Mouse (Mus musculus) limb, embryonic 11.5 days (tissue): ENCODE measurements around the gene Kank2. TPM values are rescaled to one million over a fixed set of nuclear protein-coding genes. Genes with fewer than 3 reads are reported as not detected.
A peak's percentile ranks its signal among the peaks of the same experiment; 100 is the strongest.
"Not testable (repeated sequence)": the region's sequence is repeated elsewhere in the genome, so short reads cannot be mapped to it uniquely, and the experiment has no call there.

ENCODE experiments used
- ATAC-seq: fragments of 200-750 bp; cut with Nextera tagmentation; 2 replicates; pipeline ENCODE4 v1.8.0; 2017; ENCODE audit warnings: low read depth; ENCODE audit not compliant: insufficient number of reproducible peaks, low FRiP score, low TSS enrichment
- DNase-seq: peaks from one replicate; pipeline ENCODE4 v3.0.0-alpha.2; 2015; ENCODE audit warnings: low spot score
- H3K27ac ChIP-seq: fragments of 300-500 bp; sonication (generic); replicated peaks from 2 replicates; pipeline ENCODE4 v1.5.1; 2014; ENCODE audit warnings: low read depth, mild to moderate bottlenecking, low read length
- H3K27me3 ChIP-seq: fragments of 300-500 bp; sonication (generic); 2 replicates; pipeline ENCODE4 v1.6.1; 2014; ENCODE audit warnings: mild to moderate bottlenecking, low read length, mixed read lengths; ENCODE audit not compliant: control insufficient read depth, insufficient read depth
- H3K36me3 ChIP-seq: fragments of 300-500 bp; sonication (generic); 2 replicates; pipeline ENCODE4 v1.6.1; 2014; ENCODE audit warnings: mild to moderate bottlenecking, low read length, moderate library complexity, mixed read lengths; ENCODE audit not compliant: control insufficient read depth, insufficient read depth
- H3K4me1 ChIP-seq: fragments of 300-500 bp; sonication (generic); 2 replicates; pipeline ENCODE4 v1.6.1; 2014; ENCODE audit warnings: low read length, mixed read lengths; ENCODE audit not compliant: control insufficient read depth, insufficient read depth
- H3K4me2 ChIP-seq: fragments of 300-500 bp; sonication (generic); 2 replicates; pipeline ENCODE4 v1.6.1; 2014; ENCODE audit warnings: low read depth, mild to moderate bottlenecking, moderate library complexity; ENCODE audit not compliant: severe bottlenecking
- H3K4me3 ChIP-seq: fragments of 300-500 bp; sonication (generic); 2 replicates; pipeline ENCODE4 v1.5.1; 2014; ENCODE audit warnings: low read depth, low read length
- H3K9ac ChIP-seq: fragments of 300-500 bp; sonication (generic); 2 replicates; pipeline ENCODE4 v1.6.1; 2014; ENCODE audit warnings: mild to moderate bottlenecking, low read length
- H3K9me3 ChIP-seq: fragments of 300-500 bp; sonication (generic); 2 replicates; pipeline ENCODE4 v1.6.1; 2016; ENCODE audit warnings: low read length; ENCODE audit not compliant: control insufficient read depth
- WGBS: fragments of 180-500 bp; shearing (Covaris S2); extraction: QIAGEN DNeasy Blood & Tissue Kit; methylation state at CpG from one replicate; pipeline ENCODE4 v1.1.7; 2014; 5-methylcytosine and 5-hydroxymethylcytosine counted together
- polyA plus RNA-seq: library from polyadenylated mRNA; unstranded; fragments of >200 nt; fragmentation: Nextera tagmentation; extraction: Ambion mirVana; gene quantifications from 2 replicates; pipeline ENCODE4 v1.2.1, GENCODE M21; 2014

The Kank2 gene
- polyA plus RNA-seq, 1 experiment from 2014 or later = 11.6 TPM

DNA sequence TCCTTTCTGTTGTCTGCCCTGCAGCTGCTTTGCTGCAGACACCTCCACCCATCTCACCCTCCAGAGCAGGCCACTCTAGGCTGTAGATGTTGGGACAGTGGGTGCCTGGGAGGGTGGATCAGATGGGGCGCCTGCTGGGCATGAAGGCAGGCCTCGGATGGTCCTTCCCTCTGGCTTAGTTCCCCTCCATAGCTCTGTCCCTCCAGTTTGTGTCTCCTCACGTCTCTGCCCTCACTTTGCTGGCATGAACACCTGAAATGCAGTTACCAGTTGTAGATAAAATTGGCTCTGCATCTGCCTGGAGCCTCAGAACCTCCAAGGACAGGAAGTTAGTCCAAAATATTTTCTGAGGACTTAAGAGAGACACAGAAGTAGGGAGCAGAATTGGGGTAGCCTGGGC lies 1.6 kb downstream of the Kank2 start:
- no peak for DNase-seq
- ATAC-seq = no peak
- H3K27ac ChIP-seq = peak overlapping the region; percentile 43; the same call in 1 of the 2 replicates
- H3K27me3 ChIP-seq = no peaks in the 10 kb centered on the region
- H3K4me2 ChIP-seq = peak overlapping the region; percentile 45; the same call in 1 of the 2 replicates
- no peaks in the 10 kb centered on the region for H3K9me3 ChIP-seq
- H3K9ac ChIP-seq = peak overlapping the region; percentile 22; the same call in 1 of the 2 replicates
- H3K4me3 ChIP-seq = peak overlapping the region; percentile 79
- WGBS = 66% methylated on average over 3 of the region's 3 CpGs
- H3K4me1 ChIP-seq = peaks cover 16% of the 10 kb centered on the region
- H3K36me3 ChIP-seq = peaks cover 24% of the 10 kb centered on the region

DNA sequence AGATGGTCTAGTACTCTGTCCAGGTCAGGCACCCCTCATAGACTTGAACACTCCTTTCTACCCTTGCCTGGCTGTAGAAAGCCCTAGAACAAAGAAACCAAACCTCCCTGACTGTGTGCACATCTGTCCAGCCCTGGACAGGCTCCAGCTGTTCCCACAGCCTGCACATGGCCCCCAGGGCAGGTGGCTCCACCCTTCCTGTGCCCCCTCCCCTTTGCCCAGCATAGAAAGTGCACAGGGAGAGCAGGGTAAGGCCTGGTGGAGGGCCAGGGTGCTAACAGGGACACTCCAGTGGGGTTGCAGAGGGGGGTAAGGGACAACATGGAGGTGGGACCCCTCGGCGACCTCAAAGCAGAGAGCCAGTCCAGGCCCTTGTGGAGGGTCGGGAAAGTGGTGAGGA lies 2.3 kb downstream of the Kank2 start:
- peak overlapping the region; percentile 28; the same call in 1 of the 2 replicates for H3K9ac ChIP-seq
- H3K9me3 ChIP-seq = no peaks in the 10 kb centered on the region
- H3K27ac ChIP-seq = peak overlapping the region; percentile 43; the same call in 1 of the 2 replicates
- H3K4me2 ChIP-seq = peak overlapping the region; percentile 45
- H3K27me3 ChIP-seq = no peaks in the 10 kb centered on the region
- DNase-seq (peak; percentile 41), ATAC-seq (no peak)
- H3K36me3 ChIP-seq = peaks cover 29% of the 10 kb centered on the region
- H3K4me1 ChIP-seq = peaks cover 16% of the 10 kb centered on the region
- no peak overlapping the region for H3K4me3 ChIP-seq
- 37% methylated on average over 3 of the region's 3 CpGs for WGBS

DNA sequence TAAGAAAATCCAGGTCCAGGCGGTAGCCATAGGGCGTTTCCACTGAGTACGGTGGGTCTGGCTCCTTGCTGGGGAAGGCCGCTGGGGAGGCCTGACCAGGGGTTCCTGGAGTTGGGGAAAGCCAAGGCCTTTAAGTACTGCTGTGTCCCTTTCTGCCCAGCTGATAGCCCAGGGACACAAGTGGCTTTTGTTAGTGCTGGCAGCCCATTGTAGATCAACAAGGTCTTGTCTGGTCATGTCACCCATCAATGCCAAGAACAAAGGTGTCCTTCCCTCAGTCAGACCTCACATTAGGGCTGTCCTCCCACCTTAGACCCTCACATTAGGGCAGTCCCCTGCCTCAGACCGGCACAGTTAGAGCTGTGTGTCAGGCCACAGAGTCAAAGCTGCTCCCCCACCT lies 3.0 kb downstream of the Kank2 start:
- Histone ChIP-seq H3K4me3 (no peak overlapping the region; the same call in 1 of the 2 replicates), H3K4me2 (peak overlapping the region; percentile 45; the same call in 1 of the 2 replicates), H3K27me3 (no peaks in the 10 kb centered on the region), H3K9ac (no peak overlapping the region), H3K4me1 (peaks cover 16% of the 10 kb centered on the region), H3K27ac (0 out of 2 replicates have a peak overlapping the region, but pooled peaks have one; percentile 43), H3K9me3 (no peaks in the 10 kb centered on the region), H3K36me3 (peaks cover 28% of the 10 kb centered on the region)
- 83% methylated on average over 5 of the region's 5 CpGs for WGBS
- DNase-seq (no peak), ATAC-seq (no peak)

DNA sequence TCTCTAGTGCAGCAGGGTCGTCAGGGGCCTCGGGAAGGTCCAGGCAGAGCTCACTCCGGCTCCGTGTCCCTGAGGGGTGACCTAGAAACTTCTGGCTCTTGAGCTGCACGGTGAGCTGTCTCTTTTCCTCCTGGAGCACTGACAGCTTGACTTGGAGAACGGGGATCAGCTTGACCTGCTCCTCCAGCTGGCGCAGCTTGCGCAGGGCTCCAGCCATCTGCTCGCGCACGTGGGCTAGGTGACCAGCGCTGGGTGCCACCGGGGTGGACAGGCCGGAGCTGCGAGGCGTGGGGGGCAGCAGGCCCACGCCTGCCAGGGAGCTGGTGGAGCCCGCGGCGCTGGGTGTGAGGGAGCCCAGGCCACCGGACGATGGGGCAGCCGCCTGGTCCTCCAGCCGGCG lies 3.6 kb downstream of the Kank2 start:
- DNase-seq (no peak), ATAC-seq (no peak)
- Histone ChIP-seq H3K4me2 (no peak overlapping the region), H3K4me1 (peaks cover 16% of the 10 kb centered on the region), H3K4me3 (no peak overlapping the region), H3K9me3 (no peaks in the 10 kb centered on the region), H3K27me3 (no peaks in the 10 kb centered on the region), H3K36me3 (peaks cover 28% of the 10 kb centered on the region), H3K27ac (no peak overlapping the region), H3K9ac (no peak overlapping the region)
- WGBS = 96% methylated on average over 25 of the region's 25 CpGs

DNA sequence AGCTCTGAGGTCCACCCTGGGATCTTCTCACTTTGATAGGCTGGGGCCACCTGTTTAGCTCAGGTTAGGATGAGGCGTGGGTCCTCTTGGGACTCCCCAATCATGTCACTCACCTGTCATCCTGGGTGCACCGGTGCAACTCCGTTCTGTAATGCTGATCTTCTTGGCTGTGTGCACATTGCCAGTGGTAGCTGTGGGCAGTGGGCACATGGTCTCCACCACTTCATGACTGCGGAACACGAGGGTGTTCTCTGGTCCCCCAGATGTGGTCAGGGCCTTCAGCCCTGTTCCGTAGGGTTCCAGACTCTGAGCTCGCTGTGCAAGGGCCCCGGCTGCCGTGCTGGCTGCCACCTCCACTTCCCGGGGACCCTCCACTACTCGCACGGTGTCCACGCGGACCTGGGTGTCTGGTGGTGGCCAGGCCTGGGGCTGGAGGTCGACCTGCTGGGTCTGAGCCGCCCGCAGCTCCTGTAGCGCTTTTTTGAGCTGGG lies 4.2 kb downstream of the Kank2 start:
- Histone ChIP-seq H3K4me1 (peaks cover 16% of the 10 kb centered on the region), H3K9me3 (no peaks in the 10 kb centered on the region), H3K9ac (no peak overlapping the region), H3K27ac (no peak overlapping the region), H3K36me3 (peaks cover 28% of the 10 kb centered on the region), H3K4me2 (no peak overlapping the region), H3K27me3 (no peaks in the 10 kb centered on the region), H3K4me3 (no peak overlapping the region)
- no peak for DNase-seq
- WGBS = 95% methylated on average over 18 of the region's 18 CpGs
- ATAC-seq = no peak

DNA sequence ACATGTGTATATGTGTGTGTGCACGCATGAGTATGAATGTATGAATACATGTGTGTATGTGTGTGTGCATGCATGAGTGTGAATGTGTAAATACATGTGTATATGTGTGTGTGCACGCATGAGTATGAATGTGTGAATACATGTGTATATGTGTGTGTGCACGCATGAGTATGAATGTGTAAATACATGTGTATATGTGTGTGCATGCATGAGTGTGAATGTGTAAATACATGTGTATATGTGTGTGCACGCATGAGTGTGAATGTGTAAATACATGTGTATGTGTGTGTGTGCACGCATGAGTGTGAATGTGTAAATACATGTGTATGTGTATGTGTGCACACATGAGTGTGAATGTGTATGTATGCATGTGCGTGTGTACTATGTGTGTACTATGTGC lies 5.0 kb downstream of the Kank2 start:
- Histone ChIP-seq H3K36me3 (peaks cover 28% of the 10 kb centered on the region), H3K4me1 (peaks cover 16% of the 10 kb centered on the region)
- not testable (repeated sequence) for DNase-seq, H3K9me3 ChIP-seq, ATAC-seq, H3K4me3 ChIP-seq, H3K27ac ChIP-seq, H3K9ac ChIP-seq, H3K27me3 ChIP-seq, H3K4me2 ChIP-seq
- WGBS = 96% methylated on average over 6 of the region's 6 CpGs

DNA sequence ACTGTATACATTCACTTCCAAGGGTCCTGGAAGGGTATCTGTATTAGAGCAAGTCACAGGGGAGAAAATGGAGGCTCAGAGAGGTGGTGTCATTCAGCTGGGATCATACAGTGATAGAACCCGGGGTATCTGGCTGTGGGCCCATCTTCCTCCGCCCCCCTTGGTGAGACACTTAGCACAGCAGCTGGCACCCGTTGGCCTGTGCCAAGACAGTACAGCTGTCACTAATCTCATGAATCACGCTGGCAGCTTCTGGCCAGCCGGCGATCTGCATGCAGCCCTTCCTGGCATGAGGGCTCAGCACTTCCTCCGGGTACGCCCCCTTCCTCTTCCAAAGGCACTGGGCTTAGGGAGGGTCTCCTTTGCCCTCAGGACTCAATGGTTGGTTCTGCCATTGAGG lies 5.9 kb downstream of the Kank2 start:
- Histone ChIP-seq H3K4me2 (no peak overlapping the region), H3K27ac (no peak overlapping the region), H3K36me3 (peaks cover 28% of the 10 kb centered on the region), H3K4me3 (no peak overlapping the region), H3K27me3 (no peaks in the 10 kb centered on the region), H3K9me3 (no peaks in the 10 kb centered on the region), H3K9ac (no peak overlapping the region), H3K4me1 (peaks cover 16% of the 10 kb centered on the region)
- DNase-seq (no peak), ATAC-seq (no peak)
- WGBS = 74% methylated on average over 8 of the region's 8 CpGs

DNA sequence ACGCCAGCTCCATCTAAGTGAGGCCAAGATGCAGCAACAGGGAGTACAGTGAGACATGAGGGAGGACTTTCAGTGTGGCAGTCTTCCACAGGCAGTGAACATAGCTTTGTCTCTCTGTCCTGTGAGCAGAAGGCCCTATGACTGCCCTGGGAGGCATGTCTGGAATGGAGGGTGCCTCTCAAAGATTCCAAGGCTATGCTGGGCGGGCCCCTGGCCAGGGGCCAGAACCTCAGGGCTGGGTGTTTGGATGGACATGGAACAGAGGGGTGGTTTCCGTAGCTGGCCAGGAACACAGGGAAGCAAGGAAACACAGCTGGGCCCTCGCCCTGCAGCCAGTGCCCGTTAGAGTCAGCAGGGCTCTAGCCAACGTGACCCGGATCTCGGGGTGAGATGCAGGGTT lies 6.7 kb downstream of the Kank2 start:
- H3K9ac ChIP-seq = no peak overlapping the region
- DNase-seq (no peak), ATAC-seq (no peak)
- no peak overlapping the region for H3K27ac ChIP-seq
- H3K4me1 ChIP-seq = peaks cover 13% of the 10 kb centered on the region
- H3K9me3 ChIP-seq = no peaks in the 10 kb centered on the region
- no peaks in the 10 kb centered on the region for H3K27me3 ChIP-seq
- H3K4me3 ChIP-seq = no peak overlapping the region
- H3K4me2 ChIP-seq = no peak overlapping the region
- WGBS = 92% methylated on average over 8 of the region's 8 CpGs
- H3K36me3 ChIP-seq = peaks cover 28% of the 10 kb centered on the region

DNA sequence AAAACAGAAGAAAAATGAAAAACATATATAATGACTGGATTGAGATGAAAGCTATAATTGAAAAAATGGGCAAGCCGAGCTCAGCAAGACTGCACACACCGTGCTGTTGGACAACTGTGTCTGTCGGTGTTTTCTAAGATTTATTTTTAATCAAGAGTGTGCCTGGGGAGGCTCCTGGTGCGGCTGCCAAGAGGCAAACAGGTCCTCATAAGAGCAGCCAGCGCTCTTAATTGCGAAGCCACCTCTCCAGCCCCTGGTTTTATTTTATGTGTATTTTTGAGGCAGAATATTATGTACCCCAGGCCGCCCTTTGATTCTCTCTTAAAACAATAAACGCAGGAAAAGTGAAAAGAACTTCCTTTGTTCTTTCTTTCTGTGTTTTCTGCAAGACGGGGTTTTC lies 10.3 kb downstream of the Kank2 start:
- 67% methylated on average over 9 of the region's 9 CpGs for WGBS
- H3K27ac ChIP-seq = no peak overlapping the region; the same call in 1 of the 2 replicates

More for the DNA sequence above, 10.3 kb downstream of the Kank2 start:
- no peak for ATAC-seq
- no peaks in the 10 kb centered on the region for H3K27me3 ChIP-seq
- peaks cover 17% of the 10 kb centered on the region for H3K36me3 ChIP-seq
- H3K4me1 ChIP-seq = peaks cover 3% of the 10 kb centered on the region; the same call in 1 of the 2 replicates
- no peak for DNase-seq
- no peak overlapping the region for H3K9ac ChIP-seq
- no peak overlapping the region for H3K4me2 ChIP-seq
- no peaks in the 10 kb centered on the region for H3K9me3 ChIP-seq
- no peak overlapping the region for H3K4me3 ChIP-seq
